Mouse (Mus musculus): ENCODE data around the gene Imp3.
A peak's percentile ranks its signal among the peaks of the same experiment; 100 is the strongest.
"Not testable (repeated sequence)": the region's sequence is repeated elsewhere in the genome, so short reads cannot be mapped to it uniquely, and the experiment has no call there.

Gene Imp3

DNA sequence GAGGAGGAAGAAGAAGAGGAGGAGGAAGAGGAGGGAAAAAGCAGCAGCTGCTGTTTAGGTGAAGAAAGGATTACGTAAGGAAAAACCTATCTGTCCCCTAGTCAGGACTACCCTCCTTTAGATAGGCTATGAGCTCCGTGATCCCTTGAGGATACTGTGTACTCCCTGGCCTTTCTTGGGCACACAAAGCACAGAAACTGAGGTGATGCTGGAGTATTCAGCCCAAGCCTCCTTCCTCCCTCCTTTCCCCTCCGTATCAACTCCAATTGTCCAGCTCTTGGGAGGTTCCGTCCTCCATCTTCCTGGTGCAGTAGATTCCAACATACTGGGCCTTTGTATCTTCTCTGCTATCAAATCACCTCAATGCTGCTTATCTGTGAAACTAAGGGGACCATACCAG is 14.5 kb upstream of the Imp3 start:
- no peak for DNase-seq (ENCODE audit: extremely low spot score, low spot score)

DNA sequence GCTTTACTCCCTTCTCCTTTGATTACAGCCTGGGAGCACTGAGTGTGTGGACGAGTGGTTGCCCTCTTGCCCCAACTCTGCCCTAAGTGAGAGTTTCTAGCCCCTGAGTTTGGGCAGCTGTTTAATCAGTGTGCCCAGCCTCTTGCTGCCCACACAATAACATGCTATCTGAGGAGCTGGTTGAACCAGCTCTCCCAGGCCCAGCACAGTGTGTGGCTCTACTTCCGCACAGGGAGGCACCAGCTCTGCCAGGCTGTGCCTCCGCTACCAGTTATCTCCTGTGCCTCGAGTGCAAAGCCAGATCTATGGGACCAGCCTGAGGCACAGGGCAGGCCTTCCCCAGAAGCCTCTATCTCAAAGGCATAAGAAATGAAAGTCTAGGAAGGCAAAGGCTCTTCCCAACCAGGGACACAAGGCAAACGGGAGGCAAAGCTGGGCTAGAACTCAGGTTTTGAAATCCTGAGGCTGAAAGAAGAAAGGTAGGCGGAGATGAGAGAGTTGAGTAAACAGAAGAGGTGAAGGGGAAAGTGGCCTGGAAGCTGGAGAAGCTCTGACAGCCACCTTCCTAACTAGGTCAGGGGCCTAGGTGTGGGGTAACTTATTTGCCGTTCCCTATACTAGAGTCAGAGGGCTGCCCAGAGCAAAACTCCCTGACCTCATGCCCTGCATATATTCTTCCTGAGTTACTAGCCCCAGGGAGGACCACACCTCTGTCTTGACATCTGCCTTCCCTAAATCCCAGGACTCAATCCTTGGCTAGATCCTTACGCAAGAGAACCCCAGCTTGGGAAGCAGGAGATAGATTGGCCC is 13.2 kb upstream of the Imp3 start:
- no peak for DNase-seq (ENCODE audit: extremely low spot score, low spot score)

- DNase-seq (ENCODE audit: extremely low spot score, low spot score): peak; percentile 21
These were observed 12.6 kb upstream of the Imp3 start for GRCm38 (mm10) chr9:56924651-56925027.

GRCm38 (mm10) chr9:56925291-56926024 is 11.8 kb upstream of the Imp3 start:
- DNase-seq (ENCODE audit: extremely low spot score, low spot score): no peak

- no peak for DNase-seq (ENCODE audit: extremely low spot score, low spot score)
These were observed 11.3 kb upstream of the Imp3 start for GRCm38 (mm10) chr9:56926025-56926360.

GRCm38 (mm10) chr9:56926387-56926786 is 10.9 kb upstream of the Imp3 start:
- DNase-seq (ENCODE audit: extremely low spot score, low spot score): no peak

GRCm38 (mm10) chr9:56927191-56928012 is 9.9 kb upstream of the Imp3 start:
- peak; percentile 69 for DNase-seq (ENCODE audit: extremely low spot score, low spot score)

GRCm38 (mm10) chr9:56928041-56928811 is 9.0 kb upstream of the Imp3 start, which contains the start of gene Snx33:
TSS of gene Snx33 (minus strand) at chr9:56928371.
- DNase-seq (ENCODE audit: extremely low spot score, low spot score): peak; percentile 95

DNA sequence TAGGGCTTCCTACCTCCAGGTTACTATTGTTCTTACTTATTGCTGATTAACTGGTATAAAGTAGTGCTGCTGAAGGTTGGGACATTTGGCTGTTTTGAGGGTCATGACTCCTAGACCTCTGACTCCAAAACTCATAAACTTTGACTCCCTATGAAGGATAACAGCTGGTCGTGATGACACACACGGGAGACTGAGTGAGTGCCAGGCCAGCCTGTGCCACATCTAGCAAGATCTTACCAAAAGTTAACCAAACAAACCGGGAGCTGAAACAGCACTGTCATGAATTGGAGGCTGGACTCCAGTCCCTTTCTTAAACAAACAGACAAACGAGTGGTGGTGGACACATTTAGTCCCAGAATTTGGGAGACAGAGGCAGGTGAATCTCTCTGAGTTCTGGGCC is 7.8 kb upstream of the Imp3 start:
- no peak for DNase-seq (ENCODE audit: extremely low spot score, low spot score)

GRCm38 (mm10) chr9:56930556-56930955 is 6.7 kb upstream of the Imp3 start:
- no peak for DNase-seq (ENCODE audit: extremely low spot score, low spot score)

DNA sequence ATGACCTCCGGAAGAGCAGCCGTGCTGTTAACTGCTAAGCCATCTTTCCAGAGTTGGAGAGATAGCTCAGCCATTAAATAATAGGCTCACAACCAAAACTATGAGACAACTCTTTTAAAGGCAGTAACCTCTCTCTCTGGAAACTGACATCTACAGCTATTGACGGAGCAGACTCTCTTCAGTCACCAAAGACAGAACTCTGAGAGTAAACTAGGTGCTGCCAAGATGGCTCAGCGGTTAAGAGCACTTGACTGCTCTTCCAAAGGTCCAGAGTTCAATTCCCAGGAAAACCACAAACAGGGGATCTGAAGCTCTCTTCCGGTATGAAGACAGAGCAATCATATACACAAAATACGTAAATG is 433 bp upstream of the Imp3 start:
- DNase-seq (ENCODE audit: extremely low spot score, low spot score): no peak

DNA sequence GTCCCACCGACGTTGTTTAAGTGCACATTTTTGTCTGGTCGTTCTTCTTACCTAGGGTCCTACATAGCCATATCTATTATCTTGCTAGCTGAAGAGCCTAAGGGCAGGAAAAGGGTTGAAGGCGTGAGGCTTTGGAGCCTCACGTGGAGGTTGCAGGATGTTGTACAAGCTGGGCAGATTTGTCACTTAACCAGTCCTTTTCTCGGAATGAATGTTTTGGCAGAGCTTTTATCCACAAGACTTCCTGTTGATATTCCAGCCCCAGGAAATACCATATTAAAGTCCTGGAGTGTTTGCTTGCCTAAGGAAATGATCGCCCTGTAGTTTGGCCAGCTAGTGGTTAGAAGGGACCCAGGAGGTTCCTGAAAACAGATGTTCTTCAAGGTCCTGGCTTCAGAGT is 1.1 kb downstream of the Imp3 start:
- DNase-seq (ENCODE audit: extremely low spot score, low spot score): peak; percentile 17

- DNase-seq (ENCODE audit: extremely low spot score, low spot score): peak; percentile 32
These were observed 10.2 kb downstream of the Imp3 start for GRCm38 (mm10) chr9:56947481-56947880.

DNA sequence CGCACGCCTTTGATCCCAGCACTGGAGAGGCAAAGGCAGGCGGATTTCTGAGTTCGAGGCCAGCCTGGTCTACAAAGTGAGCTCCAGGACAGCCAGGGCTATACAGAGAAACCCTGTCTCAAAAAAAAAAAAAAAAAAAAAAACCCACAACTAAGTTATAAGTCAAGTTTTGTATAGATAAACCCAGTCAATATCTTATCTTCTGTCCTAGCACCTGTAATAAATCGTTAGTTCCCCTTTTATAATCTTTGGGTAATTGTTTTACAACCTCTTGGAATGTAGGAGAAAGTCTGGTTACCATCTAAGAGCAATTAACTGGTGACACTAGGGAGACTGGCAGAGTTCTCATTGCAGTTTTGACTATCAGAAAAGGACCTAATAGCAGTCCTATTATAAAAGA is 11.4 kb downstream of the Imp3 start:
- DNase-seq (ENCODE audit: extremely low spot score, low spot score): not testable (repeated sequence)

GRCm38 (mm10) chr9:56949767-56950166 is 12.5 kb downstream of the Imp3 start:
- peak; percentile 18 for DNase-seq (ENCODE audit: extremely low spot score, low spot score)

- peak; percentile 98 for DNase-seq (ENCODE audit: extremely low spot score, low spot score)
These were observed 13.4 kb downstream of the Imp3 start, which contains the start of gene Snupn for GRCm38 (mm10) chr9:56950414-56951400. TSS of gene Snupn (plus strand) at chr9:56950878.

GRCm38 (mm10) chr9:56953562-56953961 is 16.3 kb downstream of the Imp3 start:
- no peak for DNase-seq (ENCODE audit: extremely low spot score, low spot score)

DNA sequence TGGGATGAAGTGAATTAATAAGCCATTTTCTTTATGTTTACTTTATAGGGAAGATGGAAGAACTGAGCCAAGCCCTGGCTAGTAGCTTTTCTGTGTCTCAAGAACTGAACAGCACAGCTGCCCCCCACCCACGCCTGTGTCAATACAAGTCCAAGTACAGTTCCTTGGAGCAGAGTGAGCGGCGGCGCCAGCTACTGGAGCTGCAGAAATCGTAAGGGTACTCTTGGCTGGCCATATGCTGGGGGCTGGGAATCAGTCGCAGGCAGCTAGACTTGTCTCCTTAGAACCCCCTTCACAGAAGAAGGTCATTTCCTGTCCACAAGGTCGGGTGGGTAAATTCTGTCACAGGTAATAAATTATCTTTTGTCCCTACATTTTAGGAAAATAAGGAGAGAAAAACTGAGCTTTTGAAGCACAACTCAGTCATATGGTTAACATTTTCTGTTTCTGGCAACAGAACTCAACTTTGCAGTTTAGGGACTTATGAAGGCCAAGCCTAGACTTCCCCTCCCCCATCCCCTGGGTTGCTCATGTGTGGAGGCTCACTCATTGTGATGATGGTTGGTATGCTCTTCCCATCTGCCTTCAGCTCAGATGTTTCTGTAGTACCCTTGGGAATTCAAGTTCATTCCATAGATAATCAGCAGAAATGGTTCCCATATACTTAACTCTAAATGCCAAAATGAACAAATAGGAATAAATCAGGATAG is 19.8 kb downstream of the Imp3 start:
- DNase-seq (ENCODE audit: extremely low spot score, low spot score): no peak

GRCm38 (mm10) chr9:56958689-56959088 is 21.4 kb downstream of the Imp3 start:
- no peak for DNase-seq (ENCODE audit: extremely low spot score, low spot score)
